Mouse (Mus musculus): Measurements from ENCODE around the gene Dnajc4. TPM values are rescaled to one million over a fixed set of nuclear protein-coding genes. Genes with fewer than 3 reads are reported as not detected.

Dnajc4 gene
- 23.7 and 28.5 TPM in 2 replicates for polyA plus RNA-seq (2014; fragmentation: Nextera tagmentation; extraction: Ambion mirVana)

- Histone ChIP-seq H3K27me3 (ENCODE audit: control insufficient read depth, insufficient read depth, low read length) (no peaks in the 10 kb centered on the region), H3K4me3 (ENCODE audit: low read depth, low read length) (peak within 1 kb of the TSS; percentile 42), H3K9me3 (ENCODE audit: control insufficient read depth, low read length) (no peaks in the 10 kb centered on the region), H3K4me1 (ENCODE audit: control insufficient read depth, insufficient read depth, low read length) (peaks cover 31% of the 10 kb centered on the region), H3K9ac (replicated peaks; ENCODE audit: low read depth, low read length) (peak within 1 kb of the TSS; percentile 58), H3K36me3 (ENCODE audit: control insufficient read depth, insufficient read depth, low read length) (no peaks in the 10 kb centered on the region), H3K27ac (ENCODE audit: low read depth, low read length) (peak within 1 kb of the TSS; percentile 30; the same call in 1 of the 2 replicates), H3K4me2 (ENCODE audit: low read depth, low read length) (peak within 1 kb of the TSS; percentile 92)
- peak; percentile 94 for ATAC-seq (ENCODE audit: low read depth)
- WGBS, result 2% methylated on average over 37 of the region's 37 CpGs
These were observed at the start of gene Dnajc4 for GRCm38 (mm10) chr19:6992011-6992858. TSS of gene Dnajc4 (minus strand) at chr19:6992572.

GRCm38 (mm10) chr19:7041171-7041570 is 48.8 kb upstream of the Dnajc4 start:
- Histone ChIP-seq H3K36me3 (ENCODE audit: control insufficient read depth, insufficient read depth, low read length) (no peaks in the 10 kb centered on the region), H3K27me3 (ENCODE audit: control insufficient read depth, insufficient read depth, low read length) (no peaks in the 10 kb centered on the region), H3K9me3 (ENCODE audit: control insufficient read depth, low read length) (no peaks in the 10 kb centered on the region), H3K4me1 (ENCODE audit: control insufficient read depth, insufficient read depth, low read length) (peaks cover 22% of the 10 kb centered on the region), H3K27ac (ENCODE audit: low read depth, low read length) (peak overlapping the region; percentile 84), H3K4me2 (ENCODE audit: low read depth, low read length) (no peak overlapping the region; the same call in 1 of the 2 replicates), H3K9ac (replicated peaks; ENCODE audit: low read depth, low read length) (no peak overlapping the region), H3K4me3 (ENCODE audit: low read depth, low read length) (no peak overlapping the region)
- no peak for ATAC-seq (ENCODE audit: low read depth)
- 94% methylated on average over 2 of the region's 2 CpGs for WGBS

GRCm38 (mm10) chr19:7040637-7041130 is 48.3 kb upstream of the Dnajc4 start:
- H3K4me1 ChIP-seq (ENCODE audit: control insufficient read depth, insufficient read depth, low read length), result peaks cover 22% of the 10 kb centered on the region
- peak overlapping the region; percentile 84 for H3K27ac ChIP-seq (ENCODE audit: low read depth, low read length)
- 26% methylated on average over 13 of the region's 13 CpGs for WGBS
- peak overlapping the region; percentile 66 for H3K4me2 ChIP-seq (ENCODE audit: low read depth, low read length)
- no peak for ATAC-seq (ENCODE audit: low read depth)
- no peaks in the 10 kb centered on the region for H3K27me3 ChIP-seq (ENCODE audit: control insufficient read depth, insufficient read depth, low read length)
- H3K9me3 ChIP-seq (ENCODE audit: control insufficient read depth, low read length), result no peaks in the 10 kb centered on the region
- H3K9ac ChIP-seq (replicated peaks; ENCODE audit: low read depth, low read length), result peak overlapping the region; percentile 44
- no peaks in the 10 kb centered on the region for H3K36me3 ChIP-seq (ENCODE audit: control insufficient read depth, insufficient read depth, low read length)
- peak overlapping the region; percentile 38 for H3K4me3 ChIP-seq (ENCODE audit: low read depth, low read length)

- ATAC-seq (ENCODE audit: low read depth), result peak; percentile 99
These were observed 47.7 kb upstream of the Dnajc4 start, which contains the start of gene Stip1 for GRCm38 (mm10) chr19:7039841-7040636. TSS of gene Stip1 (minus strand) at chr19:7039967.

GRCm38 (mm10) chr19:7039088-7039720 is 46.8 kb upstream of the Dnajc4 start:
- H3K9ac ChIP-seq (replicated peaks; ENCODE audit: low read depth, low read length), result peak overlapping the region; percentile 96
- H3K4me1 ChIP-seq (ENCODE audit: control insufficient read depth, insufficient read depth, low read length), result peaks cover 22% of the 10 kb centered on the region
- peaks cover 10% of the 10 kb centered on the region for H3K36me3 ChIP-seq (ENCODE audit: control insufficient read depth, insufficient read depth, low read length)
- WGBS, result 3% methylated on average over 32 of the region's 35 CpGs
- no peaks in the 10 kb centered on the region for H3K27me3 ChIP-seq (ENCODE audit: control insufficient read depth, insufficient read depth, low read length)
- peak; percentile 22 for ATAC-seq (ENCODE audit: low read depth)
- H3K4me3 ChIP-seq (ENCODE audit: low read depth, low read length), result peak overlapping the region; percentile 84
- peak overlapping the region; percentile 88 for H3K27ac ChIP-seq (ENCODE audit: low read depth, low read length)
- H3K9me3 ChIP-seq (ENCODE audit: control insufficient read depth, low read length), result no peaks in the 10 kb centered on the region
- H3K4me2 ChIP-seq (ENCODE audit: low read depth, low read length), result peak overlapping the region; percentile 69

More at GRCm38 (mm10) chr19:7039841-7040636, 47.7 kb upstream of the Dnajc4 start, which contains the start of gene Stip1:
- Histone ChIP-seq H3K9ac (replicated peaks; ENCODE audit: low read depth, low read length) (peak within 1 kb of the TSS; percentile 96), H3K4me3 (ENCODE audit: low read depth, low read length) (peak within 1 kb of the TSS; percentile 84), H3K36me3 (ENCODE audit: control insufficient read depth, insufficient read depth, low read length) (peaks cover 4% of the 10 kb centered on the region), H3K9me3 (ENCODE audit: control insufficient read depth, low read length) (no peaks in the 10 kb centered on the region), H3K27me3 (ENCODE audit: control insufficient read depth, insufficient read depth, low read length) (no peaks in the 10 kb centered on the region), H3K4me1 (ENCODE audit: control insufficient read depth, insufficient read depth, low read length) (peaks cover 22% of the 10 kb centered on the region), H3K27ac (ENCODE audit: low read depth, low read length) (peak within 1 kb of the TSS; percentile 88), H3K4me2 (ENCODE audit: low read depth, low read length) (peak within 1 kb of the TSS; percentile 69)
- WGBS, result under 1% methylated on average over 49 of the region's 49 CpGs

GRCm38 (mm10) chr19:7034006-7034405 is 41.6 kb upstream of the Dnajc4 start:
- Histone ChIP-seq H3K9me3 (ENCODE audit: control insufficient read depth, low read length) (no peaks in the 10 kb centered on the region), H3K4me3 (ENCODE audit: low read depth, low read length) (no peak overlapping the region), H3K9ac (replicated peaks; ENCODE audit: low read depth, low read length) (no peak overlapping the region), H3K36me3 (ENCODE audit: control insufficient read depth, insufficient read depth, low read length) (peaks cover 57% of the 10 kb centered on the region), H3K27ac (ENCODE audit: low read depth, low read length) (no peak overlapping the region), H3K4me2 (ENCODE audit: low read depth, low read length) (no peak overlapping the region), H3K27me3 (ENCODE audit: control insufficient read depth, insufficient read depth, low read length) (no peaks in the 10 kb centered on the region), H3K4me1 (ENCODE audit: control insufficient read depth, insufficient read depth, low read length) (peaks cover 18% of the 10 kb centered on the region)
- no peak for ATAC-seq (ENCODE audit: low read depth)
- WGBS, result 95% methylated on average over 5 of the region's 5 CpGs

GRCm38 (mm10) chr19:7029531-7029930 is 37.2 kb upstream of the Dnajc4 start:
- H3K4me3 ChIP-seq (ENCODE audit: low read depth, low read length), result no peak overlapping the region
- no peak overlapping the region for H3K4me2 ChIP-seq (ENCODE audit: low read depth, low read length)
- no peak overlapping the region for H3K9ac ChIP-seq (replicated peaks; ENCODE audit: low read depth, low read length)
- ATAC-seq (ENCODE audit: low read depth), result no peak
- peaks cover 88% of the 10 kb centered on the region for H3K36me3 ChIP-seq (ENCODE audit: control insufficient read depth, insufficient read depth, low read length)
- WGBS, result 97% methylated on average over 5 of the region's 5 CpGs
- H3K4me1 ChIP-seq (ENCODE audit: control insufficient read depth, insufficient read depth, low read length), result no peaks in the 10 kb centered on the region
- H3K9me3 ChIP-seq (ENCODE audit: control insufficient read depth, low read length), result no peaks in the 10 kb centered on the region
- no peaks in the 10 kb centered on the region for H3K27me3 ChIP-seq (ENCODE audit: control insufficient read depth, insufficient read depth, low read length)
- no peak overlapping the region for H3K27ac ChIP-seq (ENCODE audit: low read depth, low read length)

GRCm38 (mm10) chr19:7020224-7020641 is 27.9 kb upstream of the Dnajc4 start:
- H3K27me3 ChIP-seq (ENCODE audit: control insufficient read depth, insufficient read depth, low read length), result no peaks in the 10 kb centered on the region
- H3K9me3 ChIP-seq (ENCODE audit: control insufficient read depth, low read length), result no peaks in the 10 kb centered on the region
- 45% methylated on average over 3 of the region's 3 CpGs for WGBS
- ATAC-seq (ENCODE audit: low read depth), result no peak; the same call in 1 of the 2 replicates
- no peak overlapping the region for H3K4me3 ChIP-seq (ENCODE audit: low read depth, low read length)
- no peak overlapping the region for H3K9ac ChIP-seq (replicated peaks; ENCODE audit: low read depth, low read length)
- no peak overlapping the region for H3K4me2 ChIP-seq (ENCODE audit: low read depth, low read length)
- no peak overlapping the region; the same call in 1 of the 2 replicates for H3K27ac ChIP-seq (ENCODE audit: low read depth, low read length)
- peaks cover 47% of the 10 kb centered on the region for H3K36me3 ChIP-seq (ENCODE audit: control insufficient read depth, insufficient read depth, low read length)
- H3K4me1 ChIP-seq (ENCODE audit: control insufficient read depth, insufficient read depth, low read length), result no peaks in the 10 kb centered on the region

All from neural tube, embryonic 14.5 days (tissue).